In the genomic region with DNA sequence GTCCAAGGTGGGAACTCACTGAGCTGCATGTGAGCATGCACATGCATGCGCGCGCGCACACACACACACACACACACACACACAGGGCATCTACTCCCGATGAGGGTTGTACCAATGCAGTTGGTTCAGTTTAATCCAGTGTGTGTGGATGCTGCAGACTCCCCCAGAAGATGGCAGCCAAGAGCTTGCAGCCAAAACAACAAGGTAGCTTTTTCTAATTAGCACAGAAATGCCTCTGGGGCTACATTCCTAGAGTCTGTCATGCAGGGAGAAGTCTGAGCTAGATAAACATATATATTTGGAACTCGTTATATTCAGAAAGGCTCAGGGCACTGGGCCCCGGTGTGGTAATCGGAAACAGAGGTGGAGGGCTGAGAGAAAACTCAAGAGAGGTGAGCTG, we compare ENCODE assay signal across 9 mouse cellular contexts.
DNase-seq lines count a peak whose midpoint lies in the region; ATAC-seq lines count a peak whose summit lies in the region.
"Had no signal": no experiment of that assay in that cellular context is flagged by ENCODE, and none has a peak within 500 bp of the region (broad histone marks: within the 10 kb centered on the region; RNA-seq: fewer than 3 reads in every experiment).

No protein-coding gene starts in this region.

- H3K4me2 ChIP-seq in embryonic facial prominence, embryonic 11.5 days (ENCODE audit: low read depth, low read length): no peak overlapping the region
- no peak overlapping the region for H3K4me2 ChIP-seq in hindbrain, embryonic 11.5 days (replicated peaks; ENCODE audit: low read depth, low read length)

- 44% methylated on average over 8 of the region's 8 CpGs for WGBS in embryonic facial prominence, embryonic 11.5 days
- 59% methylated on average over 8 of the region's 8 CpGs for WGBS in hindbrain, embryonic 11.5 days

- no peaks in the 10 kb centered on the region for H3K36me3 ChIP-seq in embryonic facial prominence, embryonic 11.5 days (replicated peaks; ENCODE audit: control insufficient read depth, insufficient read depth, low read depth, low read length)
- no peaks in the 10 kb centered on the region for H3K36me3 ChIP-seq in hindbrain, embryonic 11.5 days (ENCODE audit: control insufficient read depth, insufficient read depth, low read length)

- H3K27ac ChIP-seq in embryonic facial prominence, embryonic 11.5 days (replicated peaks; ENCODE audit: low read depth, low read length): no peak overlapping the region; the same call in 1 of the 2 replicates
- H3K27ac ChIP-seq in hindbrain, embryonic 11.5 days (ENCODE audit: low read depth, low read length): no peak overlapping the region

- no peak overlapping the region for H3K4me3 ChIP-seq in embryonic facial prominence, embryonic 11.5 days (ENCODE audit: low read depth, low read length)
- no peak overlapping the region for H3K4me3 ChIP-seq in hindbrain, embryonic 11.5 days (ENCODE audit: low read depth, low read length)
- H3K4me3 ChIP-seq: megakaryocyte, embryonic 14.5 days had no signal

- DNase-seq in 3T3-L1 (ENCODE audit: low read depth, low spot score): peak; percentile 70
- DNase-seq in adrenal gland, postnatal 10 days: peak; percentile 65
- DNase-seq in embryonic facial prominence, embryonic 11.5 days (ENCODE audit: low spot score): peak; percentile 81
- DNase-seq in hindbrain, embryonic 11.5 days (ENCODE audit: low spot score): peak; percentile 51
- peak; percentile 64 to 76 for DNase-seq in layer of hippocampus, postnatal 10 days (ENCODE audit: low spot score in 2 of 2)
- peak; percentile 52 for DNase-seq in lung, postnatal 14 days
- DNase-seq in right cerebral cortex, adult 2 months (ENCODE audit: low spot score in 2 of 2): peak; percentile 78 to 81
- DNase-seq in spleen, adult 12 weeks (ENCODE audit: low spot score): no peak

- no peaks in the 10 kb centered on the region for H3K27me3 ChIP-seq in embryonic facial prominence, embryonic 11.5 days (ENCODE audit: control insufficient read depth, insufficient read depth, low read length)
- H3K27me3 ChIP-seq in hindbrain, embryonic 11.5 days (ENCODE audit: control insufficient read depth, insufficient read depth, low read length): no peaks in the 10 kb centered on the region
- H3K27me3 ChIP-seq: megakaryocyte, embryonic 14.5 days had no signal

- no peaks in the 10 kb centered on the region for H3K9me3 ChIP-seq in embryonic facial prominence, embryonic 11.5 days (replicated peaks; ENCODE audit: control insufficient read depth, low read length)
- H3K9me3 ChIP-seq in hindbrain, embryonic 11.5 days (ENCODE audit: control insufficient read depth, low read length): no peaks in the 10 kb centered on the region
- H3K9me3 ChIP-seq: megakaryocyte, embryonic 14.5 days had no signal

- peak; percentile 69; the same call in 1 of the 2 replicates for ATAC-seq in embryonic facial prominence, embryonic 11.5 days (replicated peaks; ENCODE audit: insufficient number of reproducible peaks, low FRiP score, low TSS enrichment, low read depth)
- peak; percentile 41; the same call in 1 of the 2 replicates for ATAC-seq in hindbrain, embryonic 11.5 days (ENCODE audit: low FRiP score)

- no peak overlapping the region for H3K9ac ChIP-seq in embryonic facial prominence, embryonic 11.5 days (replicated peaks; ENCODE audit: low read length)
- H3K9ac ChIP-seq in hindbrain, embryonic 11.5 days (ENCODE audit: low read depth, low read length): no peak overlapping the region

- no peaks in the 10 kb centered on the region for H3K4me1 ChIP-seq in embryonic facial prominence, embryonic 11.5 days (ENCODE audit: control insufficient read depth, insufficient read depth, low read length)
- no peaks in the 10 kb centered on the region for H3K4me1 ChIP-seq in hindbrain, embryonic 11.5 days (replicated peaks; ENCODE audit: control insufficient read depth, insufficient read depth, low read length)
- H3K4me1 ChIP-seq: megakaryocyte, embryonic 14.5 days had no signal
